Mouse (Mus musculus) small intestine, adult 2 months (tissue): ENCODE measurements around the gene Prss45. TPM values are rescaled to one million over a fixed set of nuclear protein-coding genes. Genes with fewer than 3 reads are reported as not detected.

Source experiments
- H3K27ac ChIP-seq: fragments of 200-500 bp; 2 replicates; pipeline ENCODE4 v1.5.1; 2012; ENCODE audit warnings: low read depth, low read length, control low read depth, inconsistent platforms; ENCODE audit not compliant: insufficient read depth
- H3K27me3 ChIP-seq: fragments of 200-500 bp; 2 replicates; pipeline ENCODE4 v1.6.1; 2012; ENCODE audit warnings: mild to moderate bottlenecking, moderate library complexity, low read length, inconsistent platforms; ENCODE audit not compliant: control insufficient read depth, insufficient read depth
- H3K36me3 ChIP-seq: fragments of 200-500 bp; 2 replicates; pipeline ENCODE4 v1.6.1; 2012; ENCODE audit warnings: mild to moderate bottlenecking, low read length, control low read depth, inconsistent platforms; ENCODE audit not compliant: control insufficient read depth, insufficient read depth
- H3K4me1 ChIP-seq: fragments of 200-500 bp; 2 replicates; pipeline ENCODE4 v1.6.1; 2012; ENCODE audit warnings: low read length, inconsistent platforms, mixed read lengths; ENCODE audit not compliant: control insufficient read depth, insufficient read depth, insufficient read length
- H3K4me3 ChIP-seq: fragments of 200-500 bp; 2 replicates; pipeline ENCODE4 v1.5.1; 2012; ENCODE audit warnings: low read depth, mild to moderate bottlenecking, control low read depth, inconsistent platforms, low read length, moderate library complexity
- CTCF ChIP-seq: fragments of 200-500 bp; IDR thresholded peaks from 2 replicates; pipeline ENCODE4 v1.5.1; 2012; ENCODE audit warnings: low read depth, mild to moderate bottlenecking, control low read depth, inconsistent platforms, low read length, moderate library complexity, mixed read lengths; ENCODE audit not compliant: insufficient replicate concordance, insufficient read length; ENCODE audit errors: extremely low read depth
- POLR2A ChIP-seq: fragments of 200-500 bp; IDR thresholded peaks from 2 replicates; pipeline ENCODE4 v1.6.1; 2012; ENCODE audit warnings: low read depth, mild to moderate bottlenecking, control low read depth, inconsistent platforms, low read length, moderate library complexity
- WGBS: fragments of 180-500 bp; shearing (Covaris S2); methylation state at CpG from one replicate; pipeline ENCODE4 v1.1.7; 2018; 5-methylcytosine and 5-hydroxymethylcytosine counted together
- polyA plus RNA-seq: library from polyadenylated mRNA; depleted of rRNA; stranded (reverse); fragments of >200 nt; gene quantifications from 2 replicates; pipeline ENCODE4 v1.2.3, GENCODE M21; 2012; rRNA removed

Gene Prss45
- polyA plus RNA-seq, 1 experiment: not detected

GRCm38 (mm10) chr9:110881953-110882352 lies 47.6 kb downstream of the Prss45 start:
- no peak for TF ChIP-seq CTCF
- H3K27ac ChIP-seq: no peak overlapping the region

GRCm38 (mm10) chr9:110887388-110888303 lies 53.3 kb downstream of the Prss45 start:
- H3K36me3 ChIP-seq: peaks cover 23% of the 10 kb centered on the region
- TF ChIP-seq CTCF: no peak
- no peak for TF ChIP-seq POLR2A
- no peak overlapping the region for H3K4me3 ChIP-seq
- H3K4me1 ChIP-seq: peaks cover 14% of the 10 kb centered on the region
- no peaks in the 10 kb centered on the region for H3K27me3 ChIP-seq
- 65% methylated on average over 9 of the region's 9 CpGs for WGBS
- no peak overlapping the region for H3K27ac ChIP-seq

More at GRCm38 (mm10) chr9:110881953-110882352, 47.6 kb downstream of the Prss45 start:
- WGBS: 70% methylated on average over 7 of the region's 7 CpGs
- peak overlapping the region; percentile 4; the same call in 1 of the 2 replicates for H3K4me3 ChIP-seq
- H3K36me3 ChIP-seq: peaks cover 14% of the 10 kb centered on the region
- H3K4me1 ChIP-seq: peaks cover 27% of the 10 kb centered on the region; the same call in 1 of the 2 replicates
- no peaks in the 10 kb centered on the region for H3K27me3 ChIP-seq

GRCm38 (mm10) chr9:110888935-110889334 lies 54.5 kb downstream of the Prss45 start:
- Histone ChIP-seq H3K4me3 (no peak overlapping the region), H3K4me1 (peaks cover 14% of the 10 kb centered on the region), H3K27me3 (no peaks in the 10 kb centered on the region), H3K27ac (no peak overlapping the region), H3K36me3 (peaks cover 28% of the 10 kb centered on the region)
- 93% methylated on average over 14 of the region's 14 CpGs for WGBS
- TF ChIP-seq POLR2A: no peak
- no peak for TF ChIP-seq CTCF

- WGBS: 21% methylated on average over 21 of the region's 21 CpGs
- H3K27me3 ChIP-seq: no peaks in the 10 kb centered on the region
- H3K36me3 ChIP-seq: peaks cover 20% of the 10 kb centered on the region; the same call in 1 of the 2 replicates
- TF ChIP-seq POLR2A (no peak), CTCF (0 out of 2 replicates have a peak, but pooled peaks have one; percentile 27)
- peak overlapping the region; percentile 19 for H3K4me3 ChIP-seq
- H3K27ac ChIP-seq: peak overlapping the region; percentile 12; the same call in 1 of the 2 replicates
- peaks cover 14% of the 10 kb centered on the region for H3K4me1 ChIP-seq
These were observed 55.8 kb downstream of the Prss45 start for GRCm38 (mm10) chr9:110890026-110890783.

Other genes with a start within 250 kb of the Prss45 start
- 3.3 and 3.7 TPM in 2 replicates for gene Nradd, start 210.1 kb upstream of the Prss45 start, polyA plus RNA-seq
- 28.1 and 28.8 TPM in 2 replicates for gene Nbeal2, start 180.4 kb upstream of the Prss45 start, polyA plus RNA-seq
- gene Ccdc12, start 178.1 kb upstream of the Prss45 start, polyA plus RNA-seq: 52.9 and 138 TPM in 2 replicates
- gene Myl3, start 92.7 kb upstream of the Prss45 start, polyA plus RNA-seq: not detected in 2 replicates
- gene Pth1r, start 87.4 kb upstream of the Prss45 start, polyA plus RNA-seq: 5.6 and 7.3 TPM in 2 replicates
- not detected in 2 replicates for gene Prss42, start 36.4 kb upstream of the Prss45 start, polyA plus RNA-seq
- not detected in 2 replicates for gene Prss44, start 20.6 kb upstream of the Prss45 start, polyA plus RNA-seq
- not detected in 2 replicates for gene Prss43, start 7.9 kb upstream of the Prss45 start, polyA plus RNA-seq
- gene Prss46, start 9.9 kb downstream of the Prss45 start, polyA plus RNA-seq: not detected in 2 replicates
- not detected in 2 replicates for gene Prss50, start 23.4 kb downstream of the Prss45 start, polyA plus RNA-seq
- 16.2 and 19.0 TPM in 2 replicates for gene Als2cl, start 45.3 kb downstream of the Prss45 start, polyA plus RNA-seq
- gene Tmie, start 45.5 kb downstream of the Prss45 start, polyA plus RNA-seq: 0.76 and 0.82 TPM in 2 replicates
- gene Fam240a, start 82.3 kb downstream of the Prss45 start, polyA plus RNA-seq: not detected in 2 replicates
- gene Tdgf1, start 111.6 kb downstream of the Prss45 start, polyA plus RNA-seq: not detected in 2 replicates
- not detected in 2 replicates for gene Lrrc2, start 117.0 kb downstream of the Prss45 start, polyA plus RNA-seq
- 0.72 and 0.74 TPM in 2 replicates for gene Rtp3, start 156.0 kb downstream of the Prss45 start, polyA plus RNA-seq
- 0.29 and 1.9 TPM in 2 replicates for gene Ltf, start 184.7 kb downstream of the Prss45 start, polyA plus RNA-seq
- 1.8 and 3.4 TPM in 2 replicates for gene Ccrl2, start 222.9 kb downstream of the Prss45 start, polyA plus RNA-seq